Mouse (Mus musculus) induced T-regulatory cell, adult 2 months (primary cell): ENCODE results near the gene Nup153.

Experiments
- DNase-seq: peaks from one replicate; pipeline ENCODE4 v3.0.0-alpha.2; 2012; ENCODE audit warnings: low read depth

The Nup153 gene

DNA sequence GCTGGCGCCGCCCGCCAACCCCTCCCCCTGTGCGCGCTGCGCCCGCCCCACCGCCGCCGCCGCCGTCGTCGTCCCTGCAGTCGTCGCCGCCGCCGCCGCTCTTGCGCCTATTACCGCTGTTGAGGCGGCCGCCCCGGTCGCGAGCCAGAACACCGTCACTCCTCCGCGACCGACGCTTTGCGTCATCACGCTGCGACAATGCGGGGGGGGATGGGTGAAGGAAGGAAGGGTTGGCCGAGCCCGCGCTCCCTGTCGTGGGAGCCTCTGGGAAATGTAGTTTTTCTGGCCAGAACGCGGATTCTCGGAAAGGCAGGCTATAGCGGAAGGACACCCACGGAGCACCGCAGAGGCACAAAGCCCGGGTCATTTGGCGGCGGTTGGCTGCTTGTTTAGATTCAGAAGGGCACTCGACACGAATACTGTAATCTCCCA is at the start of gene Nup153:
Gene Nup153 (minus strand): TSS at position 104 of the 432 bp plus-strand sequence.
- peak; percentile 100 for DNase-seq

DNA sequence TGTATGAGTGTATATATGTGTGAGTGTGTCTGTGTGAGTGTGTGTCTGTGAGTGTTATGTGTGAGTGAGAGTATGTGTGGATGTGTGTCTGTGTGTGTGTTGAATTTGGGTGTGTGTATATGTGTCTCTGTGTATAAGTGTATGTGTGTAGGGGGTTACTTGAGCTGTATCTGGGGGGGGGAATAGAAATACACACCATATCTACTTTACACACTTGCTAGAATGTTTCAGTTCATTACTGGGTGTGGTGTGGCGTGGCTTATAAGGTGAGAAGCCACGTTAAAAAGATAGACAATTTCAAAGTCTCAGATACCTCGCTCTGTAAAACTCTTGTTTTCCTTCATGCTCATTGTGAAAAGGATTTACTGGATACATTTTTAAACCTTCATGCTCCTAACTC is 49.7 kb upstream of the Nup153 start:
- no peak for DNase-seq

DNA sequence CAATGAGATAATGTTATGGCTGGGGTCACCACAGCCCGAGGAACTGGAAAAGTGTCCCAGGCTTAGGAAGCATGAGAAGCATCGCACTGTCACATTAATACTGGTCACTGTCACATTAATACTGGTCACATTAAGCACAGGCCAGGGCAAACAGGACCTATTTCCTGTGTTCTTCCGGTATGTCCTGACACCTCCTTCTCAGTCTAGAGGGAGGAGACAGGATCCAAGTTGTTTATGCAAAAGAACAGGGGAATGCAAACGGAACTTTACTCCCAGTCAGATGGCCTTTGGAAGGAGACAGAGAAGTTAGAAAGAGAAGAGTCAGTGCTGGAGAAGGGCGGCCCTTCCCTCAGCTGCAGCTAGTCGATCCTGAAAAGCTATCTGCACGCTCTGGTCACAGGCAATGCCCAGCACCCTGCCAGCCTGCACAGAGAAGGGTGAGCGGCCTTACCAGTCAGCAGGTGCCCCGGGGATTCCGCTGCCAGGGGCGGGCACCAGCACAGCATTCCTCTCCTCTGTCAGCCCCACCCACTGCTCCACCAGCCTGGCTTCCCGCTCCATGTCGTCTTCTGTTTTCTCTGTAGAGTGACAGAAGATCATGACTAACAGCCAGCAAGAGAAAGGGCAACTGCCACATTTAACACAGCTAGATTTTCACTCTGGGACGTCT is 49.0 kb upstream of the Nup153 start:
- no peak for DNase-seq

DNA sequence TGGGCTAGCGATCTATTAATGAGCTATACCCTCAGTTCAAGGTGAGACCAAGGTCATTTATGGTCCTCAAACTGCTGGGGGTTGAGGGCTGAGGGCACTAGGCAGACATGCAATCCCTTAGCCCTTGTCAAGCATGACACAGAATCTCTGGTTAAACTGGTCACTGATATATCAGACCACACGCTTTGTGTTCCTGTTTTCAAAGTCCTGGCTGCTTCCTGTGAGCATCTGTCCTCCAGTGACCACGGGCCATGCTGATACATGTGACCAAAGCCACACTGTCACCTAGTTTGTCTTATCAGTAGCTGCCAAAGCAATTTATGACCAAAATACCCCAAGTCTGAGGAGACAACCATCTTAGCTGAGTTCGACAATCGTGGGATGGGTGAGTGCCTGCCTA is 47.3 kb upstream of the Nup153 start:
- DNase-seq, result no peak

DNA sequence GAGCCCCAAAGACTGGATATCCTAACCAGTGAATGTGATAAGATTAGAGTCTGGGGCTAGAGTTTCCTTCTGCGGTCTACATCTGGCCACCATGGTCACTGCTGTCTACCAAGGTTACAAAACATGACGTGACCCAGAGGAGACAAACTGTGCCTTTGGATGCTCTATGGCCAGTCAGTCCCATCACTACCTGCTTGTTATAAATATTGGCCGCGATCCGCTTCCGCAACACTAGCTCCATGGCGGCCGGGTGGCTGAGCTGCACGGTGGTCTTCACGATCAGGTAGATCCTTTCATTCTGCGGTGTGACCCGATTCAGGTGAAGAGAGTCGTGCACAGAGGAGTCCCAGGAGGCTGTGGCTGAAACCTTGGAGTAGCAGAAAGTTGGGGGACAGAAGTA is 44.8 kb upstream of the Nup153 start:
- DNase-seq, result no peak

DNA sequence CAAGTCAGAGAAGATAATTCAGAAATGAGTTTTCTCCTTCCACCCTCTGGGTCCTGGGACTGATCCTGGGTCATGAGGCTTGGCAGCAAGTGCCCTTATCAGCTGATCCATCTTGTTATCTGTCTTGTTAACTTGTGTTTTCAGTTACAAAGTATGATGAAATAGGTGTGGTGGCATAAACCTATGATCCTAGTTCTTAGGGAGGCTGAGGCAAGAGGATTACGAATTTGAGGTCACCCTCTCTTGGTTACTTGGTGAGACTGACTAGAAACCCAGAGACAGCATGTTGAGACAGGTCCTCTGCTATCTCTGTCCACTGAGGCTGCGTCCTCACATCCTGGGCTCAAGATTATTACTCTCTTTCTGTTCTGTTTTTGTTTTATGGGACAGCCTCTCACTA is 37.6 kb upstream of the Nup153 start:
- no peak for DNase-seq

DNA sequence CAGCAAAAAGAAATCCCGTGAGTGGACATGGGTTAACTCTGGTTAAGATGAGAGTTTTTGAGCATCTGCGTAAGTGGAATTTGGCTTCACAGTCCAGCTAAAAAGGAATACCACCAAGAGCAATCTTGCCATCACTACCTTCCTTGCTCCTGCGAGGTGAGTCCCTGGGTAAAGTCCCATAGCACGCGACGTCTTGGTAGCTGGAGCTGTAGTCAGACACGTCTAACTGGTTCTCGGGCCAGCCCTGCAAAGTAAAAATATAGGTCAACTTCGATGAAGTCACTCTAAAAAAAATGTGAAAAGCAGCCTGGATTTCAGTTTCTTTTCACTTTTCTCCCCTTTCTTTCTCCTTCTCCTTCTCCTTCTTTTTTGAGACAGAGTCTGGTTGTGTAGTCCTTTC is 35.5 kb upstream of the Nup153 start:
- no peak for DNase-seq

DNA sequence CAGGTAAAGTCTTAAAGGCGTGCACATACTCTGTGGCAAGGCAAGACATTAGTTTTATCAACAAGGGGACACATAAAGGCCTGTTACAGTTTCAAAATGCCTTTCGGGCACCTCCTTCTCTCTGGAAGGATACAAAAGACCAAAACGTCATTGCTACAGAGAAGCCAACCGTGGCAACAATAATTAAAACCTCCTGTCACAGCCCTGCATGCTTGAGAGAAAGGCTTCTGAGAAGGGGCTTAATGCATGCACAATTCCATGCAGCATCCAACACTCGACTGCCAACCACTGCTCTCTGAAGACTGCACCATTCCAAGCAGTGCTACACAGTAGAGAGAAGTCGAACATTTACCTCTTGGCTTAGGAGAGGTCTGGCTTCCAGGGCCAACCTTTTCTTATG is 33.2 kb upstream of the Nup153 start:
- DNase-seq, result no peak

DNA sequence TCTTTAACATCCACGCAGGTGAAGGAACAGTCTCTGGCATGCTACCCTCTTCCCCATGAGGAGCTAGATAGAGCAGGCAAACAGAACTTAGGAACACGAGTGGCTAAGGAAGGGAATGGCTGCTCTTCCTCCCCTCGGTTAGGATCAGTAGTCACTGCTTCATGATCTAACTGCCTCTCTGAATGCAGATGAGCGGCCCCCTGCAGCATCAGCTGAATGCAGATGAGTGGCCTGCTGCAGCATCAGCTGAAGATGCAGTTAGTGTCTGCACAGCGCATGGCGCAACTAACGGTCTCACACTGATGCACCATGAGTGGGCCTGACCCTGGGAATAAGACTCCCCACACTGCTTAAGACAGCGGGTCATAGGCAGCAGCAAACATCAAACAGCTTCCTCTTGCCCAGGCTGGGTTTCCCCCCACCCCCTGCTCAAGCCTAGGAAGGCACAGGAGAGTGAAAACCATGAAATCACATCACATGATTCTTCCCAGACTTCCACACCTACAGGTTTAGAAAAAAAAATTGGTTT is 31.6 kb upstream of the Nup153 start:
- no peak for DNase-seq

DNA sequence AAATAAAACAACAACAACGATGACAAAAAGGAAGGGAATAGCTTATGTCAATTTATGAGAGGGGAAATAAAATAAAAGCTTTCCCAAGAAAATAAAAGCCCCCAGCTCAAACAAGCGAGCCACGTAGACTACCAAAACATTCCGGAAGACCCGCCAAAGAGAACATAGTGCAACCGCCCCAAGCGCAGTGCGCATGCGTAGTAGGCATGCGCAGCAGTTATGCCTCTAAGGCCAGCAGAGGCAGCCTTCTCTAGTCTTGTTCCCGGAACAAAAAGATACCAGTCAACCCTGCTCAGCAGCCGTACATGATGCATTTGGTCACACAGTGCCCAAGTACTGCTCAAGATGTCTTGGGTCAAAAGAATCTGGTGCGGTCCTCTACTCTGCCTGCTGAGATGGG is 30.9 kb upstream of the Nup153 start:
- no peak for DNase-seq

DNA sequence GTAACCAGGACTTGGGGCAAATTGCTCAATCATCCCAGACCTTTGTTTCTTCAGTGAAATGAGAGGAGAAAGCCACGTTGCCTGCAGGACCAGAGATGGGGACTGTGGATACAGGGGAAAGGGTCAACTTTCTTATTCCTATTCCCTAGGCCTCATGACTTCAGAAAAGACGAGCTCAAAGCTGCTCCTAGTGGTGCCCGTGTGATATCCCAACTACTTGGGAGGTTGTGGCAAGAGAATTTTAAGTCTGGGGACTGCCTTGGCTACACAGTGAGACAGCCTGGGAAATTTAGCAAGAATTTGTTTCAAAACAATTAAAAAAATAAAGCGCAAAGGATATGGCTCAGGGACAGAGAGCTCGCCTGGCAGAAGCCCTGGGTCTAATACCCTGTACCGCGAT is 30.2 kb upstream of the Nup153 start:
- DNase-seq, result no peak

DNA sequence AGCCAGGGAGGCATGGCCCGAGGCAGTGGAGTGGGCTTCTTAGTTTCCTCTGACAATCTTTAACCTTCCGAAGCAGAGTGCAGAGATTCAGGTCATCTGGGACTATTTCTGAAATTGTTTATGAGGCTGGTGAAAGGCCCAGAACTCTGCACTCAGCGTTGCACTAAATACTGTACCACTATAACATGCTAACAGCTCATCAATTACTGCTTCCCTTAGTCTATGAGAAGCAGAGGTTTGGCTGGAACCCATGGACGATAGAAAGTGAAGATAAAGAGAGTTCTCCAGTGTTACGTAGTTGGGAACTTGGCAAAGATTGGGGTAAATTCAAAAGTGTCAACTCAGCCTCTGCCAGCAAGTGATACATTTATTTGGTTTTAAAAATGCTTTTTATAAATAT is 25.6 kb upstream of the Nup153 start:
- no peak for DNase-seq

DNA sequence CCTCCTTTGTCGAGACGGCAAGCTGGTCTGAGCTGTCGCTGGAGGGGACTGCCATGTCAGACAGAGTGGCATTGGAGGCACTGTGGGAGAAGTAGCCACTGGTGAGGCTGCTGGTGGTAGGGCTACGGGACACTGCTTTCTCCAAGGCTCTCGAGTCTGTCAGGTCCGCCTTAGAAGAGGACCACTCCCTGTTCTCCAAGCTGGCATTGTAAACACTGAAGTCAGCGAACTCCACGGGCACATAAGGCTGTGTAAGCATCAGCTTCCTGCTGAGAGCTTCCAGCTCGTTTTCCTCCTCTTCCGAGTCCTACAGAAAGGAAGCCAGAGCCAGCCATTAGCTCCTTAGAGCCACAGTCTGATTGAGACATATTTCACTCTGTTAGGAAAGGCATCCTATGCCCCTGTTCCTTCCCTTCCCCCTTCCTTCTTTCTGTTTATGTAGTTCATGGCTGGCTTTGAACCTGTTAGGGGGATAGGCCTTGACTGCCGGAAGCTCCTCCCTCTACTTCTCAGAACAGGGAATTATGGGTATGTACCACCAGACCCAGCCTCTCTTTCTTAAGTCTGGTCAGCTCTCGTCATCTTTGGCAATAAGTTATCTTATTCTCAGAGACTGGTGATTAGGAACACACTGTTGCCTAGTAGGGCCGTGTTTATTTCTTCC is 25.0 kb upstream of the Nup153 start:
- DNase-seq, result no peak

DNA sequence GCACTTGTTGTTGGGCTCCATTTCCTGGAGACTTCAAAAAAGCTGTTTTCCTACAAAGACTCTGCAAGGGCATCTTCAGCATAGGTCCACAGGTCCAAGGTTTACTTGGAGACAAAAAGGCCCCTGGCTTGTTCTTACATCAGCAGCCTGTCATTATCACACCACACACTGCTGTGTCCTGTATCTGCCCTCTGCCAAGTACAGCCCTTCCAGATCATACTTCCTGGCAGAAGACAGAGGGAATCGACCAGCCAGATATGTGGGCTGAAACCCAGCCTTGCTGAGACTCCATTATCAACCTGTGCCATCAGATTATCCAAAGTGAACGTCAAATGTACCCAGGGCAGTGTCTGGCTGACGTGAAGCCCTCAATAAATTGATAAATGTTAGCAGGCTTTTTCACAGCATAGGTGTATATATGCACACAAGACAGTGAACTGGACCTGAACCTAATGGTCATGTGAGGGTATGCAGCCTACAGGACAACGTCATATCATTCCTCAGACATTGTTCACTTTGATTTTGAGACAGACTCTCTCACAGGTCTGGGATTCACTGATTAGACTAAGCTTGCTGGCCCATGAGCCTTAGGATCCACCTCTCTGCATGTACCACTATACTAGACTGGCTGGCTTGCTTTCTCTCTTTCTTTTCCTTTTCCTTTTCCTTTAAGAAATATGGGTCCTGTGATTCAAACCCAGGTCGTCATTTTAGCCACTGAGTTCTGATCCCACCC is 20.6 kb upstream of the Nup153 start:
- DNase-seq, result no peak

DNA sequence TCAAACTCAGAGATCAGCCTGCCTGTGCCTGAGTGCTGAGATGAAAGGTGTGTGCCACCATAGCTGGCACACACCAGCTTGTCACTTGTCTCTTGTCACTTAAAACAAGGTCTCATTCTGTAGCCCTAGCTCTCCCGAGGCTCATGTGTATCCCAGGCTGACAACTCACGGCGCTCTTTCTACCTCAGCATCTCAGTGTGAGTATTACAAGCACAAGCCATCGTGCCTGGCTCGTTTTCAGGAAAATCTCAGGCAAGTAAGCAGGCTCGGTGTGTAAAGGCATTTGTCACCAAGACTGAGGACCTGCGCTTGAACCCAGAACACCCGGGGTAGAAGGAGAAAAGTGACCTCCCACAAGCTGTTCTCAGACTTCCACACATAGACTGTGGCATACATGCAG is 16.1 kb upstream of the Nup153 start:
- no peak for DNase-seq

DNA sequence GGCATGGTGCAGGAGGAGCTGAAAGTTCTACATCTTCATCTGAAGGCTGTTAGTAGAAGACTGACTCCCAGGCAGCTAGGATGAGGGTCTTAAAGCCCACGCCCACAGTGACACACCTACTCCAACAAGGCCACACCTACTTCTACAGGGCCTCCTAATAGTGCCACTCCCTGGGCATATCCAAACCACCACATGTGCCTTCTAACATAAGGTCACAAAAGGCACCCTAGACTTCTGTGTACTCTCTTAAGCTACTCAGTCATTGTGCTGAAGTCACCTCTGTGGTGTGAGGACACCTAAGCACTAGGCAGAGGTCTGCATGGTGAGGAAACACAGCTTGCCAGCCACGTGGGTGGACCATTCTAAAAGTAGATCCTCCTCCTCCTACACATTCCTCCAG is 14.6 kb upstream of the Nup153 start:
- no peak for DNase-seq

DNA sequence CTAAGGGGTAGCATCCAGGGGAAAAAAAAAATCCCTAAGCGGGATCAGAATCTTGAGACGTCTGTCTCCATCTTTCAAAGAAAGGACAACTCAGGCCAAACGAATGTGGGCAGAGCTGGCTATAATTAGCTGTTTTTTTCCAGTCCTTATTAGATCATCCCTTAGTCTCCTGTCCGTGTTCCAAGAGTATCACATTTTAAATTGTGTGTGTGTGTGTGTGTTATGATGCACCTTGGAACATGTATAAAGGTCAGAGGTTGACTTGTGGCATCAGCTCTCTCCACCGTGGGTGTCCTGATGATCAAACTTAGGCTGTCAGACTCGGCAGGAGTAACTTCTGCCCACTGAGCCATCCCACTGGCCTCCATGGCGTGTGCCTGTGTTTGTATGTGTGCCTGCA is 11.7 kb upstream of the Nup153 start:
- no peak for DNase-seq

DNA sequence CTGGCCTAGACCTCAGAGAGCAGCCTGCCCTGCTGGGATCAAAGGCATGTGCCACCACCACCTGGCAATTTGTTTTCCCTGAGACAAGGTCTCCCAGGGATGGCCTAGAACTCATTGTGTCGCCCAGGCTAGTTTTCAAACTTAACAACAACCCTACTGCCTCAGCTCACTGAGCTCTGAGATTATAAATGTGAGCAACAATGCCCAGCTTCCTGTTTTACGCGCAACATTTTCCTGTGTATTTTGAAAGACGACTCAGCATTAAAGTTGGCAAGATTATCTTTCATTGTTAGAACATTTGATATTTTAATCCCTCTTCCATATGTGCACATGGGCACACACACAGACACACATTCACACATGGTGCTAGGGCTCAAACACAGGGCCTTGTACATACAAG is 9.7 kb upstream of the Nup153 start:
- DNase-seq, result peak; percentile 40

DNA sequence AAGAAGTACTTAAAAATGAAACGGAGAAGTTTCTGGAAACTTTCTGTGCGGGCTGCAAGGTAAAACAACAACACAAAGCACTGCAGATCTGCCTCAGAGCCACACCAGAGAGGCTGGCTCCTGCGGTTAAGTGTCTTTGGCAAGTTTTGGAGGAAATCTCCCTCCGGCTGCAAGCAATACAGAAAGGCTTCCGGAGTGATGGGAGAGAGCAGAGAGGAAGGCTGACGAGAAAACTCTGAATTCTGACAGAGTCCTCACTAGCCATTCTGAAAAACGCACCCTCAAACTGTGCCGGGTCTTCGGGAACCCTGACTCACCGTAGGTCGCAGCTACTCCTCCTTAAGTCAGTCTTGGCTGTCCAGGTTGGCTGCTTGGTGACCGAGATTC is 8.7 kb upstream of the Nup153 start:
- peak; percentile 79 for DNase-seq

DNA sequence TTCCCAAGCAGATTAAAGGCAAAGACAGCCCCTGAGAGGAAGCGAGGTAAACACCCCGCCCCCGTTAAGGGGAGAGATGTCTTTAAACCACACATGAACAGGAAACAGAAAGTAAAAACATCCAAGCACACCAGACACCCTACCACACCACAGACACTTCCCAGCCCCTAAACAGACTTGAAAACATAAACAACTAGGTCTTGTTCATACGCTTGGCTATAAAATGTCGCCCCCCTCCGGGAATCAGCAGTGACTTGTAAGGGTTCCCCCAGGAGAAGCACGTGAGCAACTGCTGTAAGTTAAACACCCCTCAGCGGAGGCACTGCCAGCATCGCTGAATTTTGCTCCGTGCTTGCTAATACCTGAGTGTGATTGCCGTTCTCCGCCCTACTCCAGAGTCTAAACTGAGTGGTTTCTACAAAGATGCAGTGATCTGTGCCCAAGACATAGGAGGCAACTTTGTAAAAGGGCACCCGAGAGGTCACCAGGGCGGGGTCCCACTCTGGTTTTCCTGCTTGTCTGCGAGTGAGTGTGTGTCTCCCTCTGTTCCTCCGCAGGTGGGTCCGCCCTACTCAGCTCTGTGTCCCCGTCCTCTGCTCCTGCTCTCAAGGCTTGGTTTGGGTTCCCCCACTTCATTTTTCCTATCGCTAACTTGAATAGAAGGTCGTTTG is 8.2 kb upstream of the Nup153 start:
- peak; percentile 91 for DNase-seq

DNA sequence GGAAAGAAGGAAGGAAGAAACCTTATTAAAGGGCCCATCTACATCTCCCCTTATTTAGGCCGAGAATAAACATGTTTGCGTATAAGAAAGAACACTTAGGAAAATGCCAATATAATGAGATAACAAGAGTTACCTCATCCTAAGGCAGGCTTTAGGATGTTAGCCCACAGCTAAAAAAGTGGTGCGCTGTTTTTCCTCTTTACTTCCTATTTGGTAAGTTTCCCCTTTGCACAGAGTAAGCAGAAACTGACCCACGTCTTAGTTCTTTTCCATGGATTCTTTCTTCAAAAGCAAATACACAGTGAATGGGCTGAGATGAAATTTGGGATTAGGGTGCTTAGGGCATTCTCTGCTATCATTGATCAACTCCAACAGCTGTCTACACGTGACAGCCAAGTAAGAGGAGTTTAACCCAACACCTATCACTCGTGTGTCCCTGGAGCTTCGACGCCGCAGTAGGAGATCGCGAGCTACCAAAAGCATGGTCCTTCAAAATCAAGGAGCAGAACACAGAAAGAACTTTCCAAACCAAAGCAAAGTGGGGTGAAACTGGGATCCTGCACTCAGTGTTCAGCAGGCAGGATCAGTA is 7.6 kb upstream of the Nup153 start:
- DNase-seq, result no peak

DNA sequence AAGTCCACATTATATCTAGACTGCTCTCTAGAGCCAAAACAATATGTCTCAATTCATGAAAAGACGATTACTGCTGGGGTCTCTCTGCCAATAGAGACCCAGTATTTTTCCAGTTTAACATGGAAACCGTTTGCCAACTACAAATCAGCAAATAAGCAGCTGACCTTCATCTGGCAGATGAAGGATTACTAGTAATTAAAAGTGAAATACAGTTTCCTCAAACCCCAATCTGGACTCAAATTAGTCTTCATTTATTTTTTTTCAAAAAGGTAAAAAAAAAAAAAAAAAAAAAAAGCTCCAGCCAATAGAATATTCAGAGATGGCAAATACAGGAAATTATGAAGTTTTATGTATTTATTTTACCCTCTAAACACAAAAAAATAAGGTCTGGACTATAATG is 2.3 kb upstream of the Nup153 start:
- no peak for DNase-seq
